Mouse (Mus musculus): ENCODE measurements at regions not wholly inside any gene's neighbourhood (a gene's known extent, or its start where the extent isn't known, plus 50 kb on each side); places are given as distances from the start of the nearest gene placed in this dataset.

GRCm38 (mm10) chr7:76146385-76146784, 83.3 kb upstream of the Agbl1 start:
- DNase-seq (ENCODE audit: low spot score): no peak

GRCm38 (mm10) chr7:76156869-76157268, 72.8 kb upstream of the Agbl1 start:
- DNase-seq (ENCODE audit: low spot score): no peak

- no peak for DNase-seq (ENCODE audit: low spot score)
Measured at GRCm38 (mm10) chr7:76164191-76164590, 65.5 kb upstream of the Agbl1 start.

- no peak for DNase-seq (ENCODE audit: low spot score)
Measured at GRCm38 (mm10) chr7:76164735-76165630, 64.7 kb upstream of the Agbl1 start.

GRCm38 (mm10) chr7:76170481-76170880, 59.2 kb upstream of the Agbl1 start:
- DNase-seq (ENCODE audit: low spot score): no peak

GRCm38 (mm10) chr7:76176235-76176634, 53.5 kb upstream of the Agbl1 start:
- DNase-seq (ENCODE audit: low spot score): no peak

- DNase-seq (ENCODE audit: low spot score): no peak
Measured at GRCm38 (mm10) chr7:76177420-76177819, 52.3 kb upstream of the Agbl1 start.

Data from ovary, postnatal 10 days (tissue).